Mouse (Mus musculus): ENCODE data around the gene Mrc2. TPM values are rescaled to one million over a fixed set of nuclear protein-coding genes. Genes with fewer than 3 reads are reported as not detected.

Gene Mrc2
- under 1 TPM; 0.04 to 0.15 TPM for polyA plus RNA-seq (2017; shearing (Covaris generic))

GRCm38 (mm10) chr11:105292124-105293071 is at the start of gene Mrc2:
Gene Mrc2, plus strand, starts transcription at chr11:105292643.

Other genes starting within 250 kb of the Mrc2 start
- gene Efcab3, start 229.1 kb upstream of the Mrc2 start, polyA plus RNA-seq (2017; shearing (Covaris generic)) = under 1 TPM; 0.40 to 0.81 TPM
- 10 to 100 TPM; 20.5 to 31.7 TPM for gene Mettl2, start 166.2 kb upstream of the Mrc2 start, polyA plus RNA-seq (2017; shearing (Covaris generic))
- 1 to 10 TPM in 1 of 2 experiments, under 1 TPM in 1; 0.78 to 1.1 TPM for gene Gm10842, start 145.8 kb upstream of the Mrc2 start, polyA plus RNA-seq (2017; shearing (Covaris generic))
- 10 to 100 TPM; 19.4 to 21.4 TPM for gene Tlk2, start 113.8 kb upstream of the Mrc2 start, polyA plus RNA-seq (2017; shearing (Covaris generic))
- gene March10, start 164.1 kb downstream of the Mrc2 start, polyA plus RNA-seq (2017; shearing (Covaris generic)) = under 1 TPM in 1 of 2 experiments, not detected in 1; 0.10 TPM